Mouse (Mus musculus) MEL (cell line): Measurements from ENCODE around the gene Nlrx1. TPM values are rescaled to one million over a fixed set of nuclear protein-coding genes. Genes with fewer than 3 reads are reported as not detected.

ENCODE experiments used
- DNase-seq: peaks from one replicate; pipeline ENCODE4 v3.0.0; 2011; ENCODE audit warnings: low read depth, low spot score
- H3K27ac ChIP-seq: 2 replicates; pipeline ENCODE4 v1.5.1; 2012; ENCODE audit warnings: low read depth, mild to moderate bottlenecking, control low read depth, low read length, moderate library complexity; ENCODE audit not compliant: control insufficient read depth
- H3K27me3 ChIP-seq, 2 experiments: fragments of 150-350 bp in 1 of 2; sonication (generic) in 1 of 2; 2 replicates each; pipeline ENCODE4 v1.6.1; 2012; ENCODE audit warnings: low read length in 2 of 2, mild to moderate bottlenecking in 2 of 2, improper control_type of control experiment in 1 of 2, moderate library complexity in 1 of 2; ENCODE audit not compliant: insufficient read depth in 2 of 2, control insufficient read depth in 1 of 2
- H3K36me3 ChIP-seq, 2 experiments: 2 replicates each; pipeline ENCODE4 v1.6.1; 2012 to 2014; ENCODE audit warnings: low read length in 2 of 2, improper control_type of control experiment in 1 of 2, inconsistent platforms in 1 of 2, mild to moderate bottlenecking in 1 of 2; ENCODE audit not compliant: insufficient read depth in 2 of 2, control insufficient read depth in 1 of 2
- H3K4me1 ChIP-seq, 2 experiments: fragments of 150-350 bp in 1 of 2; sonication (generic) in 1 of 2; 2 replicates each; pipeline ENCODE4 v1.6.1; 2012; ENCODE audit warnings: low read length in 2 of 2, improper control_type of control experiment in 1 of 2, mild to moderate bottlenecking in 1 of 2; ENCODE audit not compliant: insufficient read depth in 2 of 2, control insufficient read depth in 1 of 2
- H3K4me3 ChIP-seq, 2 experiments: fragments of 150-350 bp in 1 of 2; sonication (generic) in 1 of 2; 2 replicates each; pipeline ENCODE4 v1.5.1; 2012; ENCODE audit warnings: low read depth in 2 of 2, low read length in 2 of 2, mild to moderate bottlenecking in 2 of 2, moderate library complexity in 2 of 2, control low read depth in 1 of 2, improper control_type of control experiment in 1 of 2; ENCODE audit not compliant: control insufficient read depth in 1 of 2, insufficient read depth in 1 of 2
- H3K79me2 ChIP-seq: 2 replicates; pipeline ENCODE4 v1.6.1; 2012; ENCODE audit warnings: mild to moderate bottlenecking, low read length, moderate library complexity; ENCODE audit not compliant: control insufficient read depth, poor library complexity, insufficient read depth
- H3K9ac ChIP-seq: 2 replicates; pipeline ENCODE4 v1.6.1; 2012; ENCODE audit warnings: low read depth, mild to moderate bottlenecking, control low read depth, low read length, moderate library complexity; ENCODE audit not compliant: control insufficient read depth, poor library complexity, severe bottlenecking
- H3K9me3 ChIP-seq: fragments of 150-350 bp; sonication (generic); replicated peaks from 2 replicates; pipeline ENCODE4 v1.6.1; 2012; ENCODE audit warnings: mild to moderate bottlenecking, low read length, improper control_type of control experiment, moderate library complexity; ENCODE audit not compliant: insufficient read depth
- BHLHE40 ChIP-seq: IDR thresholded peaks from 2 replicates; pipeline ENCODE4 v1.6.1; 2012; ENCODE audit warnings: low read depth, mild to moderate bottlenecking, inconsistent platforms, low read length, improper control_type of control experiment, borderline replicate concordance
- CHD1 ChIP-seq: IDR thresholded peaks from 2 replicates; pipeline ENCODE4 v1.6.1; 2012; ENCODE audit warnings: low read depth, mild to moderate bottlenecking, inconsistent platforms, low read length, improper control_type of control experiment
- CHD2 ChIP-seq: IDR thresholded peaks from 2 replicates; pipeline ENCODE4 v1.6.1; 2011; ENCODE audit warnings: low read length, improper control_type of control experiment
- E2F4 ChIP-seq: IDR thresholded peaks from 2 replicates; pipeline ENCODE4 v1.6.1; 2011; ENCODE audit warnings: low read depth, low read length, improper control_type of control experiment, borderline replicate concordance
- ELF1 ChIP-seq: IDR thresholded peaks from 2 replicates; pipeline ENCODE4 v1.6.1; 2014; ENCODE audit warnings: low read depth, mild to moderate bottlenecking, inconsistent platforms, low read length, improper control_type of control experiment, moderate library complexity
- EP300 ChIP-seq, 2 experiments: IDR thresholded peaks; 2 replicates each; pipeline ENCODE4 v1.6.1; 2011; ENCODE audit warnings: improper control_type of control experiment in 2 of 2, low read length in 2 of 2, low read depth in 1 of 2, mild to moderate bottlenecking in 1 of 2
- GABPA ChIP-seq: IDR thresholded peaks from 2 replicates; pipeline ENCODE4 v1.6.1; 2012; ENCODE audit warnings: low read depth, mild to moderate bottlenecking, inconsistent platforms, low read length, improper control_type of control experiment, moderate library complexity
- GATA1 ChIP-seq: IDR thresholded peaks from 2 replicates; pipeline ENCODE4 v1.6.1; 2011; ENCODE audit warnings: low read depth, low read length, improper control_type of control experiment
- HCFC1 ChIP-seq: IDR thresholded peaks from 2 replicates; pipeline ENCODE4 v1.6.1; 2012; ENCODE audit warnings: low read depth, mild to moderate bottlenecking, inconsistent platforms, low read length, improper control_type of control experiment, moderate library complexity
- KAT2A ChIP-seq: conservative IDR thresholded peaks from 2 replicates; pipeline ENCODE4 v1.6.1; 2012; ENCODE audit warnings: low read depth, low read length, improper control_type of control experiment, inconsistent platforms
- MAFK ChIP-seq: IDR thresholded peaks from 2 replicates; pipeline ENCODE4 v1.6.1; 2011; ENCODE audit warnings: low read depth, mild to moderate bottlenecking, low read length, improper control_type of control experiment, borderline replicate concordance
- MAX ChIP-seq: IDR thresholded peaks from 2 replicates; pipeline ENCODE4 v1.6.1; 2011; ENCODE audit warnings: low read length, improper control_type of control experiment
- MAZ ChIP-seq: IDR thresholded peaks from 2 replicates; pipeline ENCODE4 v1.6.1; 2012; ENCODE audit warnings: low read depth, mild to moderate bottlenecking, inconsistent platforms, low read length, improper control_type of control experiment
- MEF2A ChIP-seq: IDR thresholded peaks from 2 replicates; pipeline ENCODE4 v1.6.1; 2014; ENCODE audit warnings: low read depth, mild to moderate bottlenecking, inconsistent platforms, low read length, improper control_type of control experiment; ENCODE audit not compliant: poor library complexity, insufficient replicate concordance, severe bottlenecking; ENCODE audit errors: extremely low read depth
- MYC ChIP-seq: IDR thresholded peaks from 2 replicates; pipeline ENCODE4 v1.6.1; 2011; ENCODE audit warnings: low read depth, mild to moderate bottlenecking, low read length, improper control_type of control experiment, moderate library complexity
- NELFE ChIP-seq: IDR thresholded peaks from 2 replicates; pipeline ENCODE4 v1.6.1; 2011; ENCODE audit warnings: low read depth, low read length, improper control_type of control experiment
- POLR2A ChIP-seq, 2 experiments: IDR thresholded peaks; 2 replicates each; pipeline ENCODE4 v1.6.1; 2011 to 2012; ENCODE audit warnings: low read length in 2 of 2, mild to moderate bottlenecking in 2 of 2, control low read depth in 1 of 2, improper control_type of control experiment in 1 of 2, low read depth in 1 of 2, moderate library complexity in 1 of 2; ENCODE audit not compliant: control insufficient read depth in 1 of 2, insufficient read depth in 1 of 2, poor library complexity in 1 of 2
- POLR2AphosphoS2 ChIP-seq: IDR thresholded peaks from 2 replicates; pipeline ENCODE4 v1.6.1; 2011; ENCODE audit warnings: low read length, improper control_type of control experiment
- RCOR1 ChIP-seq: IDR thresholded peaks from 2 replicates; pipeline ENCODE4 v1.6.1; 2012; ENCODE audit warnings: low read depth, mild to moderate bottlenecking, inconsistent platforms, low read length, improper control_type of control experiment
- SMC3 ChIP-seq: IDR thresholded peaks from 2 replicates; pipeline ENCODE4 v1.6.1; 2011; ENCODE audit warnings: low read depth, low read length, improper control_type of control experiment
- TAL1 ChIP-seq: IDR thresholded peaks from 2 replicates; pipeline ENCODE4 v1.6.1; 2012; ENCODE audit warnings: mild to moderate bottlenecking, inconsistent platforms, low read length, moderate library complexity, mixed read lengths
- UBTF ChIP-seq: IDR thresholded peaks from 2 replicates; pipeline ENCODE4 v1.6.1; 2012; ENCODE audit warnings: low read depth, mild to moderate bottlenecking, inconsistent platforms, low read length, improper control_type of control experiment, moderate library complexity, borderline replicate concordance; ENCODE audit not compliant: insufficient read depth
- USF1 ChIP-seq: IDR thresholded peaks from 2 replicates; pipeline ENCODE4 v1.6.1; 2014; ENCODE audit warnings: low read depth, mild to moderate bottlenecking, inconsistent platforms, low read length, improper control_type of control experiment, moderate library complexity
- USF2 ChIP-seq, 2 experiments: IDR thresholded peaks; 2 replicates each; pipeline ENCODE4 v1.6.1; 2011 to 2012; ENCODE audit warnings: improper control_type of control experiment in 2 of 2, low read length in 2 of 2, borderline replicate concordance in 1 of 2, inconsistent platforms in 1 of 2, low read depth in 1 of 2, mild to moderate bottlenecking in 1 of 2; ENCODE audit not compliant: insufficient read depth in 1 of 2
- ZC3H11A ChIP-seq: IDR thresholded peaks from 2 replicates; pipeline ENCODE4 v1.6.1; 2012; ENCODE audit warnings: low read depth, mild to moderate bottlenecking, inconsistent platforms, low read length, improper control_type of control experiment
- ZKSCAN1 ChIP-seq: IDR thresholded peaks from 2 replicates; pipeline ENCODE4 v1.6.1; 2012; ENCODE audit warnings: low read depth, mild to moderate bottlenecking, inconsistent platforms, low read length, improper control_type of control experiment, moderate library complexity
- ZNF384 ChIP-seq: IDR thresholded peaks from 2 replicates; pipeline ENCODE4 v1.6.1; 2012; ENCODE audit warnings: low read depth, mild to moderate bottlenecking, inconsistent platforms, low read length, improper control_type of control experiment
- polyA plus RNA-seq, 2 experiments: library from polyadenylated mRNA; stranded (reverse) in 1 of 2; unstranded in 1 of 2; fragments of >175 nt in 1 of 2; fragments of >200 nt in 1 of 2; gene quantifications; 2 replicates each; pipeline versions ENCODE4 v1.2.1 to v1.2.4; 2012; ENCODE audit warnings: low replicate concordance in 2 of 2, low read depth in 1 of 2; ENCODE audit not compliant: insufficient read length in 2 of 2, insufficient read depth in 1 of 2, missing spikeins in 1 of 2
- total RNA-seq: library from RNA; depleted of rRNA; stranded (reverse); fragments of 300-350 nt; gene quantifications from 2 replicates; pipeline ENCODE4 v1.2.3, GENCODE M21; 2012

Nlrx1 gene
- total and polyA plus RNA-seq, 3 experiments, result 1.2 to 7.0 TPM; not detected in 1

GRCm38 (mm10) chr9:44254508-44255135 lies 13.8 kb downstream of the Nlrx1 start:
- Histone ChIP-seq H3K79me2 (no peaks in the 10 kb centered on the region), H3K9ac (no peak overlapping the region), H3K4me3 (no peak overlapping the region), H3K9me3 (no peaks in the 10 kb centered on the region), H3K36me3 (peaks cover 0 to 7% of the 10 kb centered on the region in 2 experiments; a peak in 2 of 4 replicates), H3K4me1 (peaks cover 0 to 11% of the 10 kb centered on the region in 2 experiments; a peak in 2 of 4 replicates), H3K27me3 (no peaks in the 10 kb centered on the region), H3K27ac (no peak overlapping the region)
- no peak for TF ChIP-seq ZKSCAN1
- no peak for TF ChIP-seq BHLHE40
- no peak for TF ChIP-seq ZNF384
- no peak for TF ChIP-seq MEF2A
- no peak for TF ChIP-seq POLR2A (IDR thresholded peaks at IDR 0.05; ENCODE audit: control insufficient read depth in 1 of 2, insufficient read depth in 1 of 2, low read depth in 1 of 2, low read length in 2 of 2, poor library complexity in 1 of 2)
- TF ChIP-seq E2F4, result no peak
- no peak for TF ChIP-seq EP300 (IDR thresholded peaks at IDR 0.05; ENCODE audit: low read depth in 1 of 2, low read length in 2 of 2)
- no peak for TF ChIP-seq CHD1
- TF ChIP-seq MAFK, result no peak
- no peak for TF ChIP-seq MAZ
- TF ChIP-seq POLR2AphosphoS2, result no peak
- no peak for TF ChIP-seq GABPA
- no peak for TF ChIP-seq MYC
- no peak for TF ChIP-seq ELF1
- TF ChIP-seq RCOR1, result no peak
- no peak for DNase-seq

- H3K36me3 ChIP-seq, result peaks cover 0 to 7% of the 10 kb centered on the region in 2 experiments; a peak in 2 of 4 replicates
- H3K4me3 ChIP-seq, result no peak overlapping the region
- H3K27ac ChIP-seq, result no peak overlapping the region
- no peak overlapping the region for H3K9ac ChIP-seq
- peaks cover 0 to 11% of the 10 kb centered on the region in 2 experiments; a peak in 2 of 4 replicates for H3K4me1 ChIP-seq
- no peaks in the 10 kb centered on the region for H3K9me3 ChIP-seq
- no peak for TF ChIP-seq TAL1
- TF ChIP-seq UBTF, result no peak
- TF ChIP-seq MYC, result no peak
- no peak for TF ChIP-seq CHD1
- TF ChIP-seq MAFK, result no peak
- TF ChIP-seq HCFC1, result no peak
- TF ChIP-seq MEF2A, result no peak
- no peak for TF ChIP-seq CHD2
- TF ChIP-seq SMC3, result no peak
- TF ChIP-seq USF2 (IDR thresholded peaks at IDR 0.05; ENCODE audit: borderline replicate concordance in 1 of 2, insufficient read depth in 1 of 2, low read depth in 1 of 2, low read length in 2 of 2), result no peak
- no peak for TF ChIP-seq GATA1
- no peak for TF ChIP-seq POLR2A (IDR thresholded peaks at IDR 0.05; ENCODE audit: control insufficient read depth in 1 of 2, insufficient read depth in 1 of 2, low read depth in 1 of 2, low read length in 2 of 2, poor library complexity in 1 of 2)
- no peak for TF ChIP-seq KAT2A
- no peak for TF ChIP-seq USF1
- TF ChIP-seq MAZ, result no peak
- TF ChIP-seq ZC3H11A, result no peak
- TF ChIP-seq NELFE, result no peak
- no peak for TF ChIP-seq MAX
- TF ChIP-seq, all 39 proteins: peak for 0
- Histone ChIP-seq H3K79me2 (no peaks in the 10 kb centered on the region), H3K27me3 (no peaks in the 10 kb centered on the region)
- no peak for DNase-seq
These were observed 15.0 kb downstream of the Nlrx1 start for GRCm38 (mm10) chr9:44253441-44253840.
